Mouse (Mus musculus): ENCODE data around the gene Pon2. TPM values are rescaled to one million over a fixed set of nuclear protein-coding genes. Genes with fewer than 3 reads are reported as not detected.

Gene Pon2
- polyA plus RNA-seq, 1 experiment from 2014 or later: 130 TPM

DNA sequence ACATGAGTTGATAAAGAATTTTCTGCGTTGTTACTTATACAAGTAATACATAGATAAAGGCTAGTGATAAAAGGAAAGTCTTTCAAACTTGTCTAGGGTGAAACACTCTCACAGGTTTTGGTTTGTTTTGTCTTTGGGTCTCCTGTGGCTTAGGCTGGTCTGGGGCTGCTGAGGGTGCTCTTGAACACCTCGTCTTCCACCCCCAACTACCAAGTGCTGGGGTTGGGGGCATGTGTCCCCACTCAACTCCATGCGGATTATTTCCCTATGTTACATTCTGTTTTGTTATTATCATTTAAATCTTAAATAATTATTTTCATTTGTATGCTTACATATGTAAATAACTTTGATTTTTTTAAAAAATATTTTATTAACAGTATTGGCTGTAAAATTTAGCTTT, 12.2 kb upstream of the Pon2 start:
- Histone ChIP-seq H3K9me3 (ENCODE audit: control insufficient read depth, low read length) (no peaks in the 10 kb centered on the region), H3K9ac (ENCODE audit: low read length) (no peak overlapping the region), H3K4me3 (ENCODE audit: low read depth, low read length) (no peak overlapping the region), H3K27me3 (ENCODE audit: control insufficient read depth, insufficient read depth, low read length) (no peaks in the 10 kb centered on the region), H3K4me2 (replicated peaks; ENCODE audit: low read depth) (no peak overlapping the region), H3K27ac (replicated peaks) (no peak overlapping the region), H3K36me3 (ENCODE audit: control insufficient read depth, insufficient read depth, low read length) (no peaks in the 10 kb centered on the region), H3K4me1 (replicated peaks; ENCODE audit: control insufficient read depth, insufficient read depth) (no peaks in the 10 kb centered on the region)
- WGBS: 74% methylated on average over 3 of the region's 3 CpGs
- TF ChIP-seq EP300 (optimal IDR thresholded peaks at IDR 0.05) (no peak), CTCF (IDR thresholded peaks at IDR 0.05; ENCODE audit: low read depth) (no peak)
- no peak for DNase-seq (ENCODE audit: low spot score)
- ATAC-seq (ENCODE audit: low FRiP score, low TSS enrichment): no peak

DNA sequence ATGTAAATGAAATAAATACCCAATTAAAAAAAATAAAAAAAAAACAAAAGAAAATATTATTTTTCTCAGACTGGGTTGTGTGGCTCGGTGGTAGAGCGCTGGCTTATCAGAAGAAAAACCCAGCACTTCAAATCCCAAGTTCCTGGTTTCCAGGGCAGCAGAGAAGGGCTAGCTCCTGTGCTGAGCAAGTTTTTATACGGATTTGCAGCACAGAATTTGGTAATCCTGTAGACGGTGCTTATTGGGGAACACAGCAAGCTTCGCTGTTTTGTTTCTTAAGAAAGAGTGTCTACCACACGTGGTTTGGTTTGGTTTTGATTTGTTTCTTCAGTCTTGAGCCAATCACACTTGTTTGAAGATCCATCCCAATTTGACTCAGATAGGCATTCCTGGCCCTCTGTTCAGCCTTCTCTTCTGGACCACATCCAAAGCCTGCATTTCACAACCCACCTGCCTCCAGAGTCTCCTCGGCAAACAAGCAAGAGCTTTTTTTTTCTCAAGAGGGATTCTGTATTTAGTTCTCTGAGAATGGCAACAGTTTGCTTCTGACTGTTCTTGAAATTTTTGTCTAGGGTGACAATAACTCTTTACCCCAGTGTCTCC, 11.4 kb upstream of the Pon2 start:
- TF ChIP-seq CTCF (IDR thresholded peaks at IDR 0.05; ENCODE audit: low read depth) (no peak), EP300 (optimal IDR thresholded peaks at IDR 0.05) (no peak)
- no peaks in the 10 kb centered on the region for H3K27me3 ChIP-seq (ENCODE audit: control insufficient read depth, insufficient read depth, low read length)
- no peak overlapping the region for H3K9ac ChIP-seq (ENCODE audit: low read length)
- no peaks in the 10 kb centered on the region for H3K36me3 ChIP-seq (ENCODE audit: control insufficient read depth, insufficient read depth, low read length)
- ATAC-seq (ENCODE audit: low FRiP score, low TSS enrichment) (no peak), DNase-seq (ENCODE audit: low spot score) (no peak)
- H3K27ac ChIP-seq (replicated peaks): no peak overlapping the region
- H3K4me1 ChIP-seq (replicated peaks; ENCODE audit: control insufficient read depth, insufficient read depth): no peaks in the 10 kb centered on the region
- 57% methylated on average over 7 of the region's 7 CpGs for WGBS
- no peaks in the 10 kb centered on the region for H3K9me3 ChIP-seq (ENCODE audit: control insufficient read depth, low read length)
- no peak overlapping the region for H3K4me3 ChIP-seq (ENCODE audit: low read depth, low read length)
- no peak overlapping the region for H3K4me2 ChIP-seq (replicated peaks; ENCODE audit: low read depth)

DNA sequence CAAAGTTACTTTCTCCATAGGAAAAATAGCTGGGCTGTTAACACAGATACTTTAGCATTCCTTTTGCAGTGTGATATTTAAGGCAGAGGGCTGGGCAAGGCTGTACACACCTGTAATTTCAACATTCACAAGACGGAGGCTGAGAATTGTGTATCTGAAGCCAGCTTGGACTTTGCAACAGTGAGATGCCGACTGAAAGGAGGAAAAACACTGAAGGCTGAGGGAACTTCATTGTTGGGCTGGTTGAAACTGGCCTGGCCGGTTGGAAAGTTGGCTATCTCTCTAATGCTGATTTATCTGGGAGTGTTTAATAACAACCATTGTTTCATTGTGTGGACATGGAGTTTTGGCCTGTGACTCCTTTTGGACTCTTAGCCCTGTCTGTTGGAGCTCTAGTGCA, 7.7 kb upstream of the Pon2 start:
- Histone ChIP-seq H3K9ac (ENCODE audit: low read length) (no peak overlapping the region), H3K4me3 (ENCODE audit: low read depth, low read length) (no peak overlapping the region), H3K36me3 (ENCODE audit: control insufficient read depth, insufficient read depth, low read length) (no peaks in the 10 kb centered on the region), H3K4me2 (replicated peaks; ENCODE audit: low read depth) (no peak overlapping the region), H3K27me3 (ENCODE audit: control insufficient read depth, insufficient read depth, low read length) (no peaks in the 10 kb centered on the region), H3K9me3 (ENCODE audit: control insufficient read depth, low read length) (no peaks in the 10 kb centered on the region), H3K4me1 (replicated peaks; ENCODE audit: control insufficient read depth, insufficient read depth) (no peaks in the 10 kb centered on the region), H3K27ac (replicated peaks) (peak overlapping the region; percentile 24; the same call in 1 of the 2 replicates)
- WGBS: 41% methylated on average over 3 of the region's 3 CpGs
- TF ChIP-seq CTCF (IDR thresholded peaks at IDR 0.05; ENCODE audit: low read depth): no peak
- TF ChIP-seq EP300 (optimal IDR thresholded peaks at IDR 0.05): no peak
- DNase-seq (ENCODE audit: low spot score): peak; percentile 76
- peak; percentile 86 for ATAC-seq (ENCODE audit: low FRiP score, low TSS enrichment)

DNA sequence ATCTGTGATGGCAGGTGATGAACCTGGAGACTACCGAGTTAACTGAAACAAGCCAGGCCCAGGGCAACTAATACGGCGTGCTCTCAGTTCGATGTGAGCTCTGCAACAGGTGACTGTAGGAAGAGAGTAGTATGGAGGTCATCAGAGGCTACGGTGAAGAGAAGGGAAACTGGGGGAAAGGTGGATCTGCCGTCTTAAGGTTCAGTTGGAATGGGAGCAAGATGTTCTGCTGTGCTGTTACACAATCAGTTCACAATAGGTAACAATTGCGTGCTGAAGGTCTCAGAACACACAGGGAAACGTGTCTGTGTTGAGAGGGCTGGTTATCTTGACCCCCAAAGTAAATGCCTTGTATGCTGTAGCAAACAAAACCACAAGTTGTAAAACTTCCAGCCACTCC, 6.7 kb upstream of the Pon2 start:
- no peak overlapping the region for H3K4me3 ChIP-seq (ENCODE audit: low read depth, low read length)
- H3K27me3 ChIP-seq (ENCODE audit: control insufficient read depth, insufficient read depth, low read length): no peaks in the 10 kb centered on the region
- no peak overlapping the region for H3K4me2 ChIP-seq (replicated peaks; ENCODE audit: low read depth)
- TF ChIP-seq CTCF (IDR thresholded peaks at IDR 0.05; ENCODE audit: low read depth): no peak
- TF ChIP-seq EP300 (optimal IDR thresholded peaks at IDR 0.05): no peak
- H3K36me3 ChIP-seq (ENCODE audit: control insufficient read depth, insufficient read depth, low read length): no peaks in the 10 kb centered on the region
- H3K9ac ChIP-seq (ENCODE audit: low read length): no peak overlapping the region
- 79% methylated on average over 8 of the region's 8 CpGs for WGBS
- H3K27ac ChIP-seq (replicated peaks): peak overlapping the region; percentile 45
- no peaks in the 10 kb centered on the region for H3K9me3 ChIP-seq (ENCODE audit: control insufficient read depth, low read length)
- ATAC-seq (ENCODE audit: low FRiP score, low TSS enrichment) (peak; percentile 36; the same call in 1 of the 2 replicates), DNase-seq (ENCODE audit: low spot score) (no peak)
- H3K4me1 ChIP-seq (replicated peaks; ENCODE audit: control insufficient read depth, insufficient read depth): no peaks in the 10 kb centered on the region

DNA sequence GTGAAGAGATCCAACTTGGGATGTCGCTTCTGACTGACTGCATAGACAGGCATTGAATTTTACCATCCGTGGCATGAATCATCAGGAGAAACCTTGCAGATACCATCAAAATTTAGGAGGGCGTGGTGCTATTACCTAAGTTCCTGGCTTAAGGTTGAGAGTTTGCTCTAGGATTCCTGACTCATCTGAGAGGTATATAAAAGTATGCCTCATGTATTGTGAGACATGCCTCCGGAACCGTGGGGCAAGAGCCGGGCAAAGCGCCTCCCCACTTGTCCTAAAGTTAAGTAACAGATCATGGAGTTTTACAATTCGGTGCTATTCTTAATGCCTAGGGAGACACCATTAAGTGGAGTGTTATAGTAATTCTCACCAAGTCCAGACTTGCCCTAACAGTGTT, 2.4 kb upstream of the Pon2 start:
- DNase-seq (ENCODE audit: low spot score) (no peak), ATAC-seq (ENCODE audit: low FRiP score, low TSS enrichment) (no peak)
- H3K4me1 ChIP-seq (replicated peaks; ENCODE audit: control insufficient read depth, insufficient read depth): 0 out of 2 replicates have a peak, but pooled peaks cover 3% of the 10 kb centered on the region
- TF ChIP-seq EP300 (optimal IDR thresholded peaks at IDR 0.05): no peak
- TF ChIP-seq CTCF (IDR thresholded peaks at IDR 0.05; ENCODE audit: low read depth): no peak
- 75% methylated on average over 8 of the region's 8 CpGs for WGBS
- H3K4me3 ChIP-seq (ENCODE audit: low read depth, low read length): no peak overlapping the region
- no peak overlapping the region for H3K9ac ChIP-seq (ENCODE audit: low read length)
- H3K4me2 ChIP-seq (replicated peaks; ENCODE audit: low read depth): no peak overlapping the region
- no peak overlapping the region for H3K27ac ChIP-seq (replicated peaks)
- H3K27me3 ChIP-seq (ENCODE audit: control insufficient read depth, insufficient read depth, low read length): no peaks in the 10 kb centered on the region
- H3K36me3 ChIP-seq (ENCODE audit: control insufficient read depth, insufficient read depth, low read length): no peaks in the 10 kb centered on the region
- no peaks in the 10 kb centered on the region for H3K9me3 ChIP-seq (ENCODE audit: control insufficient read depth, low read length)

DNA sequence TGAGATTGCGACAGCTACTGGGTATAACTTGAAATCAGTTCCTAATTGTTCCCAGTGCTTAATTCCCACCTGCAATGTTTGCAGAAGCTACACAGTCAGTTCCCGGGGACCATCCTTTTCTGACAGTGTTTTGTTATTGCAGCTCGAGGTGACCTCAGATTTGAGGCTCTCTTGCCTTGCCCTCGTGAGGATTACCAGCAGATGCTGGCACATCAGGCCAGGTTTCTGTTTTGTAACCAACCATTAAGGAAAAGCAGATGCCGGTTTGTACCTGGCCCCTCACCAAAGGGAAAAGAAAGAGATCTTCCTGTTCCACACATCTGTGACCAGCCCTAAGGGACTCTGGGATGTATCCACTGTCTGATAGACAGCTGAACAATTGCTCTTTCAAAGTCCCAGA, 1.3 kb upstream of the Pon2 start:
- H3K9me3 ChIP-seq (ENCODE audit: control insufficient read depth, low read length): no peaks in the 10 kb centered on the region
- H3K4me2 ChIP-seq (replicated peaks; ENCODE audit: low read depth): no peak overlapping the region
- no peak for TF ChIP-seq CTCF (IDR thresholded peaks at IDR 0.05; ENCODE audit: low read depth)
- no peak for TF ChIP-seq EP300 (optimal IDR thresholded peaks at IDR 0.05)
- no peak overlapping the region for H3K4me3 ChIP-seq (ENCODE audit: low read depth, low read length)
- 64% methylated on average over 5 of the region's 5 CpGs for WGBS
- H3K27me3 ChIP-seq (ENCODE audit: control insufficient read depth, insufficient read depth, low read length): no peaks in the 10 kb centered on the region
- DNase-seq (ENCODE audit: low spot score): no peak
- H3K36me3 ChIP-seq (ENCODE audit: control insufficient read depth, insufficient read depth, low read length): no peaks in the 10 kb centered on the region
- H3K4me1 ChIP-seq (replicated peaks; ENCODE audit: control insufficient read depth, insufficient read depth): 0 out of 2 replicates have a peak, but pooled peaks cover 3% of the 10 kb centered on the region
- no peak for ATAC-seq (ENCODE audit: low FRiP score, low TSS enrichment)
- 0 out of 2 replicates have a peak overlapping the region, but pooled peaks have one; percentile 10 for H3K27ac ChIP-seq (replicated peaks)
- no peak overlapping the region for H3K9ac ChIP-seq (ENCODE audit: low read length)
